Mouse (Mus musculus) urinary bladder, postnatal 10 days (tissue): ENCODE measurements around the gene Dnah14.

Experiments used
- DNase-seq: peaks from one replicate; pipeline ENCODE4 v3.0.0; 2022; ENCODE audit warnings: low spot score

Dnah14 gene

GRCm38 (mm10) chr1:181576322-181576721 is at the start of gene Dnah14:
Dnah14 (plus strand) TSS chr1:181576559.
- DNase-seq, result no peak

- peak; percentile 62 for DNase-seq
Measured at GRCm38 (mm10) chr1:181529368-181529767, 47.0 kb upstream of the Dnah14 start.

GRCm38 (mm10) chr1:181535165-181535873 is 41.0 kb upstream of the Dnah14 start:
- no peak for DNase-seq

GRCm38 (mm10) chr1:181537627-181538525 is 38.5 kb upstream of the Dnah14 start:
- no peak for DNase-seq

GRCm38 (mm10) chr1:181539846-181540769 is 36.3 kb upstream of the Dnah14 start:
- DNase-seq, result no peak

- DNase-seq, result no peak
Measured at GRCm38 (mm10) chr1:181543711-181544383, 32.5 kb upstream of the Dnah14 start.

- no peak for DNase-seq
Measured at GRCm38 (mm10) chr1:181545044-181545772, 31.2 kb upstream of the Dnah14 start.

GRCm38 (mm10) chr1:181549987-181550386 is 26.4 kb upstream of the Dnah14 start:
- DNase-seq, result no peak

GRCm38 (mm10) chr1:181550826-181551225 is 25.5 kb upstream of the Dnah14 start:
- no peak for DNase-seq

- DNase-seq, result no peak
Measured at GRCm38 (mm10) chr1:181552533-181553410, 23.6 kb upstream of the Dnah14 start.

- no peak for DNase-seq
Measured at GRCm38 (mm10) chr1:181555475-181555874, 20.9 kb upstream of the Dnah14 start.

- no peak for DNase-seq
Measured at GRCm38 (mm10) chr1:181559655-181560054, 16.7 kb upstream of the Dnah14 start.

- no peak for DNase-seq
Measured at GRCm38 (mm10) chr1:181560325-181560724, 16.0 kb upstream of the Dnah14 start.

GRCm38 (mm10) chr1:181560896-181561767 is 15.2 kb upstream of the Dnah14 start:
- no peak for DNase-seq

GRCm38 (mm10) chr1:181561768-181562444 is 14.5 kb upstream of the Dnah14 start:
- no peak for DNase-seq

GRCm38 (mm10) chr1:181569447-181569846 is 6.9 kb upstream of the Dnah14 start:
- no peak for DNase-seq

GRCm38 (mm10) chr1:181583152-181583551 is 6.8 kb downstream of the Dnah14 start:
- DNase-seq, result no peak

- DNase-seq, result no peak
Measured at GRCm38 (mm10) chr1:181589116-181589515, 12.8 kb downstream of the Dnah14 start.
